Mouse (Mus musculus) hindbrain, embryonic 16.5 days (tissue): ENCODE measurements around the gene Psmd1. TPM values are rescaled to one million over a fixed set of nuclear protein-coding genes. Genes with fewer than 3 reads are reported as not detected.

ENCODE experiments used
- ATAC-seq: fragments of 200-750 bp; cut with Nextera tagmentation; 2 replicates; pipeline ENCODE4 v1.8.0; 2017; ENCODE audit warnings: moderate TSS enrichment, moderate library complexity
- H3K27ac ChIP-seq: fragments of 300-500 bp; sonication (generic); 2 replicates; pipeline ENCODE4 v1.5.1; 2014; ENCODE audit warnings: low read depth, mild to moderate bottlenecking, control low read depth, low read length, moderate library complexity
- H3K27me3 ChIP-seq: fragments of 300-500 bp; sonication (generic); replicated peaks from 2 replicates; pipeline ENCODE4 v1.6.1; 2014; ENCODE audit warnings: low read length; ENCODE audit not compliant: control insufficient read depth, insufficient read depth
- H3K36me3 ChIP-seq: fragments of 300-500 bp; sonication (generic); 2 replicates; pipeline ENCODE4 v1.6.1; 2014; ENCODE audit warnings: mild to moderate bottlenecking, low read length, moderate library complexity, mixed read lengths; ENCODE audit not compliant: control insufficient read depth, insufficient read depth
- H3K4me1 ChIP-seq: fragments of 300-500 bp; sonication (generic); 2 replicates; pipeline ENCODE4 v1.6.1; 2014; ENCODE audit warnings: low read depth, low read length; ENCODE audit not compliant: control insufficient read depth, insufficient read depth
- H3K4me2 ChIP-seq: fragments of 300-500 bp; sonication (generic); 2 replicates; pipeline ENCODE4 v1.6.1; 2014; ENCODE audit warnings: mild to moderate bottlenecking, low read length, control low read depth, moderate library complexity
- H3K4me3 ChIP-seq: fragments of 300-500 bp; sonication (generic); 2 replicates; pipeline ENCODE4 v1.5.1; 2014; ENCODE audit warnings: mild to moderate bottlenecking, low read length, control low read depth, moderate library complexity
- H3K9ac ChIP-seq: fragments of 300-500 bp; sonication (generic); 2 replicates; pipeline ENCODE4 v1.6.1; 2014; ENCODE audit warnings: low read depth, mild to moderate bottlenecking, control low read depth, low read length, moderate library complexity
- H3K9me3 ChIP-seq: fragments of 300-500 bp; sonication (generic); 2 replicates; pipeline ENCODE4 v1.6.1; 2014; ENCODE audit warnings: mild to moderate bottlenecking, low read length, moderate library complexity; ENCODE audit not compliant: control insufficient read depth
- WGBS: fragments of 180-500 bp; shearing (Covaris S2); extraction: QIAGEN DNeasy Blood & Tissue Kit; methylation state at CpG from one replicate; pipeline ENCODE4 v1.1.7; 2014; 5-methylcytosine and 5-hydroxymethylcytosine counted together
- polyA plus RNA-seq: library from polyadenylated mRNA; unstranded; fragments of >200 nt; fragmentation: Nextera tagmentation; extraction: Ambion mirVana; gene quantifications from 2 replicates; pipeline ENCODE4 v1.2.1, GENCODE M21; 2015

The Psmd1 gene
- polyA plus RNA-seq, 1 experiment from 2014 or later, result 193 TPM

- no peak overlapping the region for H3K9ac ChIP-seq
- no peak overlapping the region for H3K4me2 ChIP-seq
- H3K27me3 ChIP-seq, result no peaks in the 10 kb centered on the region
- ATAC-seq, result no peak
- H3K4me3 ChIP-seq, result no peak overlapping the region
- no peaks in the 10 kb centered on the region for H3K4me1 ChIP-seq
- no peaks in the 10 kb centered on the region for H3K9me3 ChIP-seq
- WGBS, result 93% methylated on average over 2 of the region's 2 CpGs
- H3K36me3 ChIP-seq, result peaks cover 31% of the 10 kb centered on the region
- H3K27ac ChIP-seq, result no peak overlapping the region
These were observed 61.8 kb downstream of the Psmd1 start for GRCm38 (mm10) chr1:86126036-86126435.

GRCm38 (mm10) chr1:86133337-86133736 lies 69.2 kb downstream of the Psmd1 start, which contains the start of gene Gm21972:
TSS of gene Gm21972 (plus strand) at chr1:86133637.
- Histone ChIP-seq H3K27ac (no peak within 1 kb of the TSS), H3K4me3 (no peak within 1 kb of the TSS), H3K27me3 (no peaks in the 10 kb centered on the region), H3K9ac (no peak within 1 kb of the TSS), H3K36me3 (peaks cover 42% of the 10 kb centered on the region), H3K4me2 (no peak within 1 kb of the TSS), H3K9me3 (no peaks in the 10 kb centered on the region), H3K4me1 (no peaks in the 10 kb centered on the region)
- ATAC-seq, result no peak
- WGBS, result 98% methylated on average over 4 of the region's 4 CpGs

GRCm38 (mm10) chr1:86135315-86135714 lies 71.1 kb downstream of the Psmd1 start:
- H3K4me2 ChIP-seq, result no peak overlapping the region
- no peak for ATAC-seq
- H3K27ac ChIP-seq, result no peak overlapping the region
- H3K4me1 ChIP-seq, result no peaks in the 10 kb centered on the region
- H3K9ac ChIP-seq, result no peak overlapping the region
- H3K9me3 ChIP-seq, result no peaks in the 10 kb centered on the region
- H3K36me3 ChIP-seq, result peaks cover 35% of the 10 kb centered on the region
- 81% methylated on average over 6 of the region's 6 CpGs for WGBS
- no peaks in the 10 kb centered on the region for H3K27me3 ChIP-seq
- no peak overlapping the region for H3K4me3 ChIP-seq

- H3K27ac ChIP-seq, result no peak overlapping the region
- H3K27me3 ChIP-seq, result no peaks in the 10 kb centered on the region
- no peaks in the 10 kb centered on the region for H3K9me3 ChIP-seq
- no peak overlapping the region for H3K4me2 ChIP-seq
- peaks cover 20% of the 10 kb centered on the region for H3K36me3 ChIP-seq
- 92% methylated on average over 3 of the region's 3 CpGs for WGBS
- H3K4me1 ChIP-seq, result no peaks in the 10 kb centered on the region
- no peak overlapping the region for H3K4me3 ChIP-seq
- H3K9ac ChIP-seq, result no peak overlapping the region
- ATAC-seq, result no peak
These were observed 76.9 kb downstream of the Psmd1 start for GRCm38 (mm10) chr1:86141081-86141480.

- no peak overlapping the region for H3K27ac ChIP-seq
- ATAC-seq, result 0 out of 2 replicates have a peak, but pooled peaks have one; percentile 27
- no peaks in the 10 kb centered on the region for H3K9me3 ChIP-seq
- no peak overlapping the region for H3K9ac ChIP-seq
- peaks cover 6% of the 10 kb centered on the region for H3K36me3 ChIP-seq
- H3K27me3 ChIP-seq, result no peaks in the 10 kb centered on the region
- WGBS, result 76% methylated on average over 4 of the region's 4 CpGs
- H3K4me2 ChIP-seq, result no peak overlapping the region
- H3K4me3 ChIP-seq, result no peak overlapping the region
- H3K4me1 ChIP-seq, result no peaks in the 10 kb centered on the region
These were observed 79.0 kb downstream of the Psmd1 start for GRCm38 (mm10) chr1:86143165-86143564.

- Histone ChIP-seq H3K9me3 (no peaks in the 10 kb centered on the region), H3K27ac (no peak overlapping the region), H3K27me3 (no peaks in the 10 kb centered on the region), H3K4me1 (no peaks in the 10 kb centered on the region), H3K36me3 (peaks cover 6% of the 10 kb centered on the region), H3K9ac (no peak overlapping the region), H3K4me2 (no peak overlapping the region), H3K4me3 (no peak overlapping the region)
- WGBS, result 81% methylated on average over 20 of the region's 21 CpGs
- no peak for ATAC-seq
These were observed 80.1 kb downstream of the Psmd1 start for GRCm38 (mm10) chr1:86144001-86144944.

GRCm38 (mm10) chr1:86146293-86146692 lies 82.1 kb downstream of the Psmd1 start:
- H3K27me3 ChIP-seq, result no peaks in the 10 kb centered on the region
- no peak for ATAC-seq
- H3K9ac ChIP-seq, result no peak overlapping the region
- peaks cover 3% of the 10 kb centered on the region for H3K36me3 ChIP-seq
- H3K4me3 ChIP-seq, result no peak overlapping the region
- H3K4me1 ChIP-seq, result no peaks in the 10 kb centered on the region
- no peak overlapping the region for H3K27ac ChIP-seq
- H3K4me2 ChIP-seq, result no peak overlapping the region
- H3K9me3 ChIP-seq, result no peaks in the 10 kb centered on the region
- WGBS, result 91% methylated on average over 5 of the region's 5 CpGs

- Histone ChIP-seq H3K27ac (no peak overlapping the region), H3K9ac (no peak overlapping the region), H3K36me3 (no peaks in the 10 kb centered on the region; the same call in 1 of the 2 replicates), H3K4me3 (no peak overlapping the region), H3K4me1 (no peaks in the 10 kb centered on the region), H3K4me2 (no peak overlapping the region), H3K9me3 (no peaks in the 10 kb centered on the region), H3K27me3 (no peaks in the 10 kb centered on the region)
- 80% methylated on average over 5 of the region's 5 CpGs for WGBS
- no peak for ATAC-seq
These were observed 83.4 kb downstream of the Psmd1 start for GRCm38 (mm10) chr1:86147557-86147956.

- Histone ChIP-seq H3K4me3 (no peak overlapping the region), H3K9me3 (no peaks in the 10 kb centered on the region), H3K27ac (no peak overlapping the region), H3K4me1 (no peaks in the 10 kb centered on the region), H3K36me3 (no peaks in the 10 kb centered on the region), H3K9ac (no peak overlapping the region), H3K27me3 (no peaks in the 10 kb centered on the region), H3K4me2 (no peak overlapping the region)
- ATAC-seq, result no peak
- WGBS, result 70% methylated on average over 9 of the region's 9 CpGs
These were observed 84.0 kb downstream of the Psmd1 start for GRCm38 (mm10) chr1:86148161-86148560.
